In the genomic region with DNA sequence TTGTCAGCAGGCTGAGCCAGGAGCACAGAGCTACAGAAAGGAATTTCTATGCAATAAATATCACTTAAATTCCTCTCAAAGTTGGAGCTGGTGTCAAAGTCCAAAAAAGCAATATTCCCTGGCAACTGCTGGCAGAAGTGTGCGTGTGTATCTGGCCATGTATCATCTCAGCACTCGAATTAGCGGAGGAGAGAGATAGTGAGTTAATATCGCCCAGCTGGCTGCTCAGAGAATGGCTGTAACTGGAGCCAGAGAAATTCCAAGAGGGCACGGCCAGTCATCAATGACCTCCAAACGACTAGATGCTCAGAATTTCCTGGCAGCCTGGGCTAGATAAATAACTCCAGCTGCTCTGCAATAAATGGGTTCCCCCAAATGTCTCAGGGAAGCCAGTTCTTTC, we compare ENCODE assay signal across 9 mouse cellular contexts. TPM values are rescaled to one million over a fixed set of nuclear protein-coding genes. Genes with fewer than 3 reads are reported as not detected.
DNase-seq lines count a peak whose midpoint lies in the region; ATAC-seq and TF ChIP-seq lines count a peak whose summit lies in the region.
"Had no signal": no experiment of that assay in that cellular context is flagged by ENCODE, and none has a peak within 500 bp of the region (broad histone marks: within the 10 kb centered on the region; RNA-seq: fewer than 3 reads in every experiment).

No protein-coding gene starts in this region.

- 43% methylated on average over 6 of the region's 6 CpGs for WGBS in midbrain, embryonic 10.5 days
- 49% methylated on average over 6 of the region's 6 CpGs for WGBS in midbrain, embryonic 11.5 days
- WGBS in hindbrain, embryonic 14.5 days = 22% methylated on average over 6 of the region's 6 CpGs
- 11% methylated on average over 6 of the region's 6 CpGs for whole genome bisulfite sequencing in neural tube, embryonic 14.5 days

- H3K36me3 ChIP-seq in midbrain, embryonic 10.5 days = no peaks in the 10 kb centered on the region
- H3K36me3 ChIP-seq in midbrain, embryonic 11.5 days (ENCODE audit: control insufficient read depth, insufficient read depth, low read length) = no peaks in the 10 kb centered on the region
- H3K36me3 ChIP-seq in hindbrain, embryonic 14.5 days (replicated peaks; ENCODE audit: control insufficient read depth, insufficient read depth) = no peaks in the 10 kb centered on the region
- H3K36me3 ChIP-seq in neural tube, embryonic 14.5 days (ENCODE audit: control insufficient read depth, insufficient read depth, low read length) = no peaks in the 10 kb centered on the region
- H3K36me3 ChIP-seq: embryonic facial prominence, embryonic 13.5 days had no signal

- intact Hi-C loops in gastrocnemius, adult 2 months (cut with DNase I) = no loop called here
- intact Hi-C loops in gastrocnemius, postnatal 14 days (cut with DNase I; ENCODE audit: low total_unique reads) = no loop called here

- H3K27ac ChIP-seq in gastrocnemius, adult 2 months = peak overlapping the region; percentile 77
- peak overlapping the region; percentile 70; the same call in 1 of the 2 replicates for H3K27ac ChIP-seq in midbrain, embryonic 10.5 days (replicated peaks)
- H3K27ac ChIP-seq in midbrain, embryonic 11.5 days (ENCODE audit: low read depth, low read length) = no peak overlapping the region; the same call in 1 of the 2 replicates
- peak overlapping the region; percentile 84; the same call in 1 of the 2 replicates for H3K27ac ChIP-seq in hindbrain, embryonic 14.5 days
- peak overlapping the region; percentile 62; the same call in 1 of the 2 replicates for H3K27ac ChIP-seq in neural tube, embryonic 14.5 days (ENCODE audit: low read depth, low read length)
- H3K27ac ChIP-seq: embryonic facial prominence, embryonic 13.5 days had no signal

- peaks cover 69% of the 10 kb centered on the region for H3K27me3 ChIP-seq in midbrain, embryonic 10.5 days (ENCODE audit: low read depth, poor library complexity, severe bottlenecking)
- peaks cover 9% of the 10 kb centered on the region for H3K27me3 ChIP-seq in midbrain, embryonic 11.5 days (ENCODE audit: control insufficient read depth, insufficient read depth, low read length)
- peaks cover 6% of the 10 kb centered on the region for H3K27me3 ChIP-seq in hindbrain, embryonic 14.5 days (ENCODE audit: control insufficient read depth, insufficient read depth, low read length)
- 0 out of 2 replicates have a peak, but pooled peaks cover 3% of the 10 kb centered on the region for H3K27me3 ChIP-seq in neural tube, embryonic 14.5 days (ENCODE audit: control insufficient read depth, insufficient read depth, low read length)

- no peaks in the 10 kb centered on the region for H3K9me3 ChIP-seq in midbrain, embryonic 10.5 days (replicated peaks)
- H3K9me3 ChIP-seq in midbrain, embryonic 11.5 days (ENCODE audit: control insufficient read depth, low read length) = no peaks in the 10 kb centered on the region
- no peaks in the 10 kb centered on the region for H3K9me3 ChIP-seq in hindbrain, embryonic 14.5 days (ENCODE audit: control insufficient read depth, low read length)
- no peaks in the 10 kb centered on the region for H3K9me3 ChIP-seq in neural tube, embryonic 14.5 days (ENCODE audit: control insufficient read depth, low read length)
- H3K9me3 ChIP-seq: embryonic facial prominence, embryonic 13.5 days had no signal

- H3K4me2 ChIP-seq in midbrain, embryonic 11.5 days = no peak overlapping the region
- H3K4me2 ChIP-seq in hindbrain, embryonic 14.5 days (replicated peaks) = no peak overlapping the region
- H3K4me2 ChIP-seq in neural tube, embryonic 14.5 days (ENCODE audit: low read depth, low read length) = no peak overlapping the region
- H3K4me2 ChIP-seq: embryonic facial prominence, embryonic 13.5 days had no signal

- DNase-seq in gastrocnemius, adult 2 months = no peak
- no peak for DNase-seq in gastrocnemius, postnatal 14 days
- DNase-seq in midbrain, embryonic 10.5 days (ENCODE audit: low spot score) = no peak
- no peak for DNase-seq in midbrain, embryonic 11.5 days (ENCODE audit: low spot score, missing footprints)
- no peak for DNase-seq in hindbrain, embryonic 14.5 days (ENCODE audit: low spot score)
- no peak for DNase-seq in gastrocnemius, postnatal 10 days

- no peak overlapping the region for H3K9ac ChIP-seq in midbrain, embryonic 11.5 days (ENCODE audit: low read length)
- no peak overlapping the region for H3K9ac ChIP-seq in hindbrain, embryonic 14.5 days
- H3K9ac ChIP-seq in neural tube, embryonic 14.5 days (replicated peaks; ENCODE audit: low read depth, low read length) = no peak overlapping the region
- H3K9ac ChIP-seq: embryonic facial prominence, embryonic 13.5 days had no signal

- no peak for TF ChIP-seq CTCF in gastrocnemius, adult 2 months (IDR thresholded peaks at IDR 0.05)

- H3K4me1 ChIP-seq in midbrain, embryonic 10.5 days = peaks cover 57% of the 10 kb centered on the region
- H3K4me1 ChIP-seq in midbrain, embryonic 11.5 days (ENCODE audit: control insufficient read depth, insufficient read depth, low read length) = peaks cover 19% of the 10 kb centered on the region; the same call in 1 of the 2 replicates
- peaks cover 47% of the 10 kb centered on the region for H3K4me1 ChIP-seq in hindbrain, embryonic 14.5 days (replicated peaks; ENCODE audit: control insufficient read depth, insufficient read depth, low read length)
- peaks cover 40% of the 10 kb centered on the region for H3K4me1 ChIP-seq in neural tube, embryonic 14.5 days (ENCODE audit: control insufficient read depth, insufficient read depth, low read length)

- no peak for ATAC-seq in midbrain, embryonic 11.5 days (ENCODE audit: low FRiP score)
- ATAC-seq in hindbrain, embryonic 14.5 days (ENCODE audit: low FRiP score) = no peak
- ATAC-seq in neural tube, embryonic 14.5 days (ENCODE audit: low read depth) = no peak
- ATAC-seq in inflammation-experienced regulatory T-cells, adult 6 months = no peak

- H3K4me3 ChIP-seq in gastrocnemius, adult 2 months = no peak overlapping the region
- no peak overlapping the region for H3K4me3 ChIP-seq in midbrain, embryonic 10.5 days
- no peak overlapping the region for H3K4me3 ChIP-seq in midbrain, embryonic 11.5 days (ENCODE audit: low read depth, low read length)
- no peak overlapping the region for H3K4me3 ChIP-seq in hindbrain, embryonic 14.5 days (replicated peaks; ENCODE audit: low read length)
- H3K4me3 ChIP-seq in neural tube, embryonic 14.5 days (ENCODE audit: low read depth, low read length) = no peak overlapping the region
- H3K4me3 ChIP-seq: embryonic facial prominence, embryonic 13.5 days had no signal

RNA-seq across cellular contexts. Expression of a gene that starts 48.0 kb away (rescaled TPM):
- total RNA-seq in gastrocnemius, adult 2 months (2021) = under 1 TPM; 0.17 to 0.38 TPM
- 1 to 10 TPM; 1.3 to 1.9 TPM for total RNA-seq in gastrocnemius, postnatal 14 days (2021)
- 1.6 and 2.7 TPM in 2 replicates for polyA plus RNA-seq in midbrain, embryonic 10.5 days (2016; fragmentation: Nextera tagmentation; extraction: Ambion mirVana)
- 2.0 and 2.1 TPM in 2 replicates for polyA plus RNA-seq in midbrain, embryonic 11.5 days (2014; fragmentation: Nextera tagmentation; extraction: Ambion mirVana)
- 0.54 and 0.90 TPM in 2 replicates for polyA plus RNA-seq in hindbrain, embryonic 14.5 days (2014; fragmentation: Nextera tagmentation; extraction: Ambion mirVana)
- 0.99 and 1.1 TPM in 2 replicates for polyA plus RNA-seq in neural tube, embryonic 14.5 days (2014; fragmentation: Nextera tagmentation; extraction: Ambion mirVana)
- 100 to 1,000 TPM; 373 to 445 (median 435) TPM for polyA plus RNA-seq in inflammation-experienced regulatory T-cells, adult 6 months (2017; shearing (Covaris generic))
- 1 to 10 TPM; 1.6 to 1.9 TPM for total RNA-seq in gastrocnemius, postnatal 10 days (2021)

Comparison
In these comparisons a context has a peak if more than half of its experiments do, and no peak if none do; other contexts are left out.
1. RNA of a gene that starts 48.0 kb away (polyA plus RNA-seq): 373 to 445 TPM in inflammation-experienced regulatory T-cells, adult 6 months; 2.0 to 2.1 TPM in midbrain, embryonic 11.5 days, 1.6 to 2.7 TPM in midbrain, embryonic 10.5 days, 0.99 to 1.1 TPM in neural tube, embryonic 14.5 days and 0.54 to 0.90 TPM in hindbrain, embryonic 14.5 days; every median in the first group is over 100 times any median in the second.